Mouse (Mus musculus) hematopoietic stem cell, adult 5-6 weeks (primary cell): ENCODE data around the gene Caskin1. TPM values are rescaled to one million over a fixed set of nuclear protein-coding genes. Genes with fewer than 3 reads are reported as not detected.
A peak's percentile ranks its signal among the peaks of the same experiment; 100 is the strongest.

Experiments used
- ATAC-seq, 2 experiments: fragments of 125-278 bp in 1 of 2; replicated peaks in 1 of 2; 2 replicates each; pipeline ENCODE4 v1.8.0; 2016 to 2017; ENCODE audit warnings: inconsistent platforms in 2 of 2, mild to moderate bottlenecking in 2 of 2, moderate number of reproducible peaks in 2 of 2, low read depth in 1 of 2, moderate TSS enrichment in 1 of 2; ENCODE audit not compliant: low FRiP score in 2 of 2, poor library complexity in 2 of 2, severe bottlenecking in 2 of 2, insufficient read depth in 1 of 2, low TSS enrichment in 1 of 2
- total RNA-seq: library from RNA; stranded (forward); fragments of 172-1452, 232-1000 nt; gene quantifications from 2 replicates; pipeline ENCODE4 v1.2.3, GENCODE M21; 2017

The Caskin1 gene
- total RNA-seq, 1 experiment from 2014 or later: not detected

- ATAC-seq: no peak
Observed at GRCm38 (mm10) chr17:24514270-24515257, 26.2 kb downstream of the Caskin1 start.

DNA sequence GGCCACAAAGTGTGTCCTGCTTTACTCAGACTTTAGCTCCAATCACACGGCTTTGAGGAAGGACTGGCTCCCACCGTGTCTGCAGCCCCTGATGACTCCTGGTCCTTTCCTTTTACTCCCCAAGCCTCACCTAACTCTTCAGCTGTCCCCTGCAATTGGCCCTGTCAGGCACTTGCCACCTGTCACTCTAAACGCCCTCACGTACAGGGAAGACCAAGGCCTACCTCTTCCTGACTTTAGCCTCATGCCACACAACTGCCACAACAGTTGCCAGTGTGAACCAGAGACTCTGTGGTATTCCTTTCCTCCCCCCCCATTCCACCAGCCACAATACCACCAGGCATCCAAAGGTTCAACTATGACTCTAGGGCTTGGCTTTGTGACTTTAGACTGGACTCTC is 32.0 kb downstream of the Caskin1 start:
- ATAC-seq: no peak

DNA sequence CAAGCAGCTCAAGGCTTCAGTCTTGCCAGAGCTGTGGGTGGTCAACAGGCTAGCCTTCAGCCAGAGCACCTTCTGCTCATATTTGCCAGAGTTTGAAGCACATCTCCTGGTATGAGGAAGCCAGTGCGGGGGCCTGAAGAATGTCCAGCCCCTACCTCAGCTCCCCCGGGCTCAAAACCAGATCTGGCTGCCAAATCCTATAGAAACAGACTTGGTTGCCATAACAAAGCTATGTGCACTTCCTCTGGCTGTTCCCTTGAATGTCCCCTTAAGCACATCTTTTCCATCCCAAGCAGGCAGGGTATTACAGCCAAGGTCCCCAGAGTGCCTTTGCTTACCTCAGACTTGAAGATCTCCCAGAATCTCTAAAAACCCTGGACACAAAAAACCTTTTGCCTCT is 36.3 kb downstream of the Caskin1 start:
- ATAC-seq: no peak

GRCm38 (mm10) chr17:24527315-24527714 is 38.9 kb downstream of the Caskin1 start:
- ATAC-seq: no peak

DNA sequence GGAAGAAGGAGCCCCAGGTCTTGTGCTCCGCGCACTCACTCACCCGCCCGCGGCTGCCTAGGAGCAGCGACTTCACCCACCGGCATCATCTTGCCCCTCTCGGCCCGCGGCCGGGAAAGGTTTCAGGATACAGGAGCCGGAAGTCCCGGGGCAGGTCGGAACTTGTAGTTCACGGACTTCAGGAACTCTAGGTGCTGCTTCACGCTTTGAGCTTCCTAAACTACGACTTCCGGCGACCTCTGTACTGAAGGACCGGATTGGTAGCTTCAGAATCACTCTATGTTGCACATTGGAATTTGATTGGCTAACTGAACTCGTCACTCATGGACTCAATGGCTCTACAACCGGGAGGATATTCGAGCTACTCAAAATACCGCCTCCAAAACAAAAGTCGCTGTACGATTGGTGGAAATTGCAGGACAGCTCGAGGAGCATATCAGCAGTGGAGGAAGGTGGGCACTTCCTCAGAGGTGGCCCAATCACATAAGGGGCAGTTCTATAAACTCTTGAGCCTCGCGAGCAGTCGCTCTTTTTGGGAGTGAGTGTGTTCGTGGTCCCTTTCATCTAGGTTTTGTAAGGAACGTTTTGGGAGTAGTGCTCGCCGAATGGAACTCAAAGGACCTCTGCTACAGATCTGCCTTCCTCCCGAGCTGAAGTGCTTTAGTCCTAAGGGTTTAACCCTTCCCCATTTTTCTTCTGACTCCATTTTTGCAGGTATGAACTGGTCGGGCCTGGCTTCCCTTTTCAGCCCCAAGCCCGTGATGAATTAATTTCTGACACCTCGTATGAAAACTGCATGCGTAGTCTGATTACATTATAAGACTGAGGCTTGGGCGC is 39.5 kb downstream of the Caskin1 start, which contains the start of gene Traf7:
Gene Traf7 (minus strand): TSS at position 216 of the 837 bp plus-strand sequence.
- peak; percentile 94 to 96 for ATAC-seq

DNA sequence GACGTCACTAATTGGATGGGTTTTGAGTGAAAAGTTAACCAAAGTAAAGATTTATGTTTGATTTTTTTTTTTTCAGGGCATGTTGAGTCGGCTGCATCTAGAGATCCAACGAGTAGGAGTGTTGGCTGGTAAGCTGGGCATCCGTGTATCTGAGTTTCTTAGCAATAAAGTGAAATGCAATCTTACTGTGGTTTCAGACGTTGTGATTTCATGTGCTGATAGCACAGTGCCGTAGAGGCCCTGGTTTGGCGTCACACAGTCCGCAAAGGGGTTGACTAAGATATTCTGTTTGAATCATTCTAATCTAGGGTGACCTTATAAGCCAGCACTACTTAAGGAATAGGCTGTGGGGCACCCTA is 40.1 kb downstream of the Caskin1 start:
- ATAC-seq: no peak

DNA sequence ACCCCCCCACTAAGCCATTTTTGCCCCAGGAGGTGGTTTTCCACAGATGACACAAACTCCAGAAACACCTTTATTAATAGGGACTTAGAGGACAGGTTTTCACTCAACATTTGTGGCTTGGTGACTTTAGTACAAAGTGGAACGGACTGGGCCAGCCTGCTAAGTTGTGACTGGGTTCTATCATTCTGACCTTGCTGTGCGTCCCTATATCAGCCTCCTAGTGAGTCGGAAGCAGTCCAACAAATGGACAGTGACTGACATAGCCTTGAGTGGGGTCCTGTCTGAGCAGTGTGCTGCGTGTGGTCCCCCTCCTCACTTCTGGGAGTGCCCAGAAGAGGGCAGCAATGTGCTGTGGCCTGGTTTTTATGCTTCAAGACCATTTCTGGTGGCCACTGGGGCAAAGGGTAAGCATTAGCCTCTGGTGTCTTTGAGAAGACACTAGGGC is 40.6 kb downstream of the Caskin1 start:
- ATAC-seq: no peak

GRCm38 (mm10) chr17:24529883-24530282 is 41.5 kb downstream of the Caskin1 start:
- no peak for ATAC-seq

GRCm38 (mm10) chr17:24530361-24531050 is 42.1 kb downstream of the Caskin1 start:
- no peak for ATAC-seq

DNA sequence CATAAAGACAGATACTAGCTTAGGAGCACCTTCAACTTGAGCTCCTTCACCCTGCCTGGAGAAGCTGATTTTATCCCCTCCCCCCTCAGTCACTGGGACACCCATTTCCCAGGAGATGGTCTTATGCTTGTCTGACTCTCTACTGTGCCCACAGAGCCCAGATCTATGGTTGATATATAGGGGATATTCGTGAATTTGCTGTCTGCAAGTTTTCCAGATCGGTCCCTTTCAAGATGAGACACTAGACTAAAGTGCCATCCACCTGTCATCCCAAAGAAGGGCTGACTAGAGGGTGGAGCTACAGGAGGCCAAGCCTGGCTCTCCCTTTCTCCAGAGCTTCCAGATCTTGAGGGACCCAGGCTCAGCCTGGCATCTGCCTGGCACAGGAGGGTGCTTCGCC is 42.7 kb downstream of the Caskin1 start:
- no peak for ATAC-seq

DNA sequence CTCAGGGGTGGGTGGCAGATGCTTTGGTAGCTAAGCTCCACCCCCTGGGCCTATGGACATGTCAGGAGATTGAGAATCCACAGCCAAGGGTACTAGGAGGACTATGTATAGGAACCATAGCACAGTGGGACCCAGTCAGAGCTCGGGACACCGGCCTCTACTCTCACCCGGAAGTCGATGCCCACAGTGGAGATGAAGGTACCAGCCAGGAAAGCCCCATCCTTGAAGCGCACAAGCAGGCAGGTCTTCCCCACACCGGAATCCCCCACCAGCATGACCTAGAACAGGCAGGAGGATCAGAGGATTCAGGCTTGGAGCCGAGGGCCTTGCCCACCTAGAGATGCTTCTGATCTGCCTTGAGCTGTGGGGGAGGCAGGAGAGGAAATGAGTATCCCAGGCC is 43.6 kb downstream of the Caskin1 start:
- ATAC-seq: no peak

DNA sequence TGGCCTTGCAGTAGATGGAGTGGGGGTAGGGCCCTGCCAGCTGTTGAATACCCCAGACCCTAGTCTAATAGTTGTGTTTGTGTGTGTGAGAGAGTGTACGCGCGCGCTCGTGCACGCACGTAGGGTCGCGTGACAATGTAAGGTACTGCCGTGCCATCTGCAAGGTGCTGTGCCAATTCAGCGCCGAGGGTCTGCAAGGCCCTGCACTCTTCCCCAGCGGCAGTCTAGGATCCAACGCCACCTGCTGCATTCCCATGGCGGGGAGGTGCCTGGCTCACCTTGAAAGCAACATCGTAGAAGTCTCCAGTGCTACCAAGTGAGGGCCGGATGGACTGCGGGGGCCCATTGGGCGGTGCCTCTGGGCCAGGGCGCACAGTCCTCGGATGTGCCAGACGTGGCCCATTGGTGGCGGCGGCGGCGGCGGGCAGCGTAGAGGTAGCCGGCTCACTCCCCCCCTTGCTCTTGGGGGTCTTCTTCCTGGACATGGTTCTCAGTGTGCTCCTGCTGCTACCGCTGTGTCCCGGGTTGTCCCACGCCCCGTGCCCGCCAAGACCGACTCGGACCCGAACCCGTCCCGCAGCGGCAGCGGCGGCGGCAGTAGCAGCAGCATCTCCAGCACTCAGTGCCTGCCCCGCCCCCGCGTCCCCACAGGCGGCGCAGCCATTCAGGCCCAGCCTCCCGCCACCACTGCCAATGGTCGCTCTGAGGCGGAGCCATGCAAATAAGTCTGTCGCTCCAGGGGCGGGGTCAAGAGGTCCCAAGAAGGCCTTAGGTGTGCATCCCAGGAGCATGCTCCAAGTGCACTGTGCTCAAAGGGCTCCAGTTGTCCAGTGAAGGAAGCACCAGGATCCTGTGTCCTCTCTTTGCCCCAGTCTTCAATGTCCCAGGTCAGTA is 44.9 kb downstream of the Caskin1 start:
- peak; percentile 86 to 87 for ATAC-seq

- no peak for ATAC-seq
Observed at GRCm38 (mm10) chr17:24534160-24534718, 45.8 kb downstream of the Caskin1 start, which contains the start of gene Rab26. Rab26 (minus strand) TSS chr17:24534210.

GRCm38 (mm10) chr17:24535300-24535699 is 46.9 kb downstream of the Caskin1 start:
- ATAC-seq: no peak

GRCm38 (mm10) chr17:24537536-24537935 is 49.1 kb downstream of the Caskin1 start:
- no peak for ATAC-seq

GRCm38 (mm10) chr17:24538950-24539349 is 50.5 kb downstream of the Caskin1 start:
- ATAC-seq: no peak
